Mouse (Mus musculus) spleen, adult 18-20 months (tissue): Measurements from ENCODE around the gene Spata9.
"Not testable (repeated sequence)": the region's sequence is repeated elsewhere in the genome, so short reads cannot be mapped to it uniquely, and the experiment has no call there.

Experiments
- DNase-seq, 2 experiments: peaks; one replicate each; pipeline ENCODE4 v3.0.0; 2022; ENCODE audit warnings: mixed read lengths in 2 of 2

Gene Spata9

GRCm38 (mm10) chr13:75966850-75967249 is at the start of gene Spata9:
TSS of gene Spata9 (plus strand) at chr13:75967150.
- DNase-seq, result no peak

DNA sequence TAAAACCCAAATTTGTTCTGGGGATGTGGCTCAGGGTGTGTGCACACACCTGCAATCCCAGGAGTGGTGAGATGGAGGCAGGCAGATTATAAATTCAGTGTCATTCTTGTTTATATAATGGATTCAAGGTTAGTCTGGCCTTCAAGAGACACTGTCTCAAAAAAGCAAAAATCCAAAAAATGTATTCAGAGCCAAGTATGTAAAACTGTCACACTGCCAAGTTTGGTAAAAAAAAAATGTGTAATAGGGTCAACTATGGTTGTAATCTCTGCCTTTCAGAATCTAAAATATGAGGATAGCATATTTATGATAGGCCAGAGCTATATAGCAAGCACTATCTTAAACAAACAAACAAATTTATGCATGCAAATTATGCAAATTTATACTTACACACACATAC is 39.0 kb upstream of the Spata9 start:
- DNase-seq, result no peak

- not testable (repeated sequence) for DNase-seq
Measured at GRCm38 (mm10) chr13:75929071-75929470, 37.9 kb upstream of the Spata9 start.

GRCm38 (mm10) chr13:75930023-75930422 is 36.9 kb upstream of the Spata9 start:
- no peak for DNase-seq

GRCm38 (mm10) chr13:75930660-75931059 is 36.3 kb upstream of the Spata9 start:
- DNase-seq, result no peak

GRCm38 (mm10) chr13:75931073-75931472 is 35.9 kb upstream of the Spata9 start:
- DNase-seq, result no peak

GRCm38 (mm10) chr13:75933287-75933686 is 33.7 kb upstream of the Spata9 start:
- no peak for DNase-seq

DNA sequence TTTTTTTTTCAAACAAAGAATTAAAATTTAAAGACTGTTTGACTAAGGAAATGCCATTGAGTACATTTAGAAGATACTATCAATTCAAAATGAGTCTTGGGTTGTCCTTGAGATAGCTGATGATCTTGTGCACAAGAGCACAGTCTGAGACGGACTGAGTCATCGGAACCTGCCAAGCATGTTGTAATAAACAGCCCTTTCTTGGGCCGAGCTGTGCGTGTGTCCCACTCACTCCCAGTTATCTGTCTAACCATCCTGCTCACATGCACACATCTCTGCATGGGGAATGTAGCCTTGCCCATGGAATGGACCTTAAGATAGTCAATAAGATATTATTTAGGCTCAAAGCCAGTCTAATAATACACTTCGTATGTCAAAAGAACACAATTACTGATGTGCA is 28.1 kb upstream of the Spata9 start:
- DNase-seq, result no peak

GRCm38 (mm10) chr13:75940791-75941517 is 26.0 kb upstream of the Spata9 start:
- no peak for DNase-seq

DNA sequence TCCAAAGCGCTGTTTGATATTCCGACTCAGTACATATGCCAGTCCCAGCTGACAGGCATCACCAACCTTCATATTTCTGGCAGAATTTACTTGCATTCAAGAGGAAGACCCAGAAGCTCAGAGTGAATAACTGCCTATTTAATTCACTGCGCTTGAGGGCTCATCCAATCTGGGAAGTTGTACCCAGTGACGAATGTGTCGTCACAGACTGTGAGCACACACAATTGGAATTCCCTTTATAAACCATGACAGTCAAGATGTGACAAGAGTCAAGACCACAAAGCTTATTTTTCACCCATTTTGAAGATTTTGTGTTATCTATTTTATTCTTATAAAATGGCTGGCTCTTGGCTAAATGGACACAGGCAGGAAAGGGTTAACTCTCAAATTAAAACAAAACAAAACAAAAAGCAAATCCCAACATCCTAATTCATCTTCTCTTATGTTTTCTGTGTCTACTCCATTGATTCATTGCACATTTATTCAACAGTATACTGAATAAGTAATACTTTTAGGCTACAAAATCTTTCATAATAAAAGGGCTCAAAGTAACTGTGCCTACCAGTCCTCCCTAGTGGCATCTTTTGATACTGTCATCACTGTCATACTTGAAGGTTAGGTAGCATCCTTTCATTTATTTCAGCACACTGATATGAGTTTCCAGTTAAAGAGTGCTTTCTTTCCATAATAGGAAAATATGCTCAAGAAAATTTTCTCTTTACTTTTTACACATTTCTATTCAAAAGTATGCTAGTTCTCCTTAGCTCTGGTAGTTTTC is 25.2 kb upstream of the Spata9 start:
- no peak for DNase-seq

- no peak for DNase-seq
Measured at GRCm38 (mm10) chr13:75942731-75943130, 24.2 kb upstream of the Spata9 start.

DNA sequence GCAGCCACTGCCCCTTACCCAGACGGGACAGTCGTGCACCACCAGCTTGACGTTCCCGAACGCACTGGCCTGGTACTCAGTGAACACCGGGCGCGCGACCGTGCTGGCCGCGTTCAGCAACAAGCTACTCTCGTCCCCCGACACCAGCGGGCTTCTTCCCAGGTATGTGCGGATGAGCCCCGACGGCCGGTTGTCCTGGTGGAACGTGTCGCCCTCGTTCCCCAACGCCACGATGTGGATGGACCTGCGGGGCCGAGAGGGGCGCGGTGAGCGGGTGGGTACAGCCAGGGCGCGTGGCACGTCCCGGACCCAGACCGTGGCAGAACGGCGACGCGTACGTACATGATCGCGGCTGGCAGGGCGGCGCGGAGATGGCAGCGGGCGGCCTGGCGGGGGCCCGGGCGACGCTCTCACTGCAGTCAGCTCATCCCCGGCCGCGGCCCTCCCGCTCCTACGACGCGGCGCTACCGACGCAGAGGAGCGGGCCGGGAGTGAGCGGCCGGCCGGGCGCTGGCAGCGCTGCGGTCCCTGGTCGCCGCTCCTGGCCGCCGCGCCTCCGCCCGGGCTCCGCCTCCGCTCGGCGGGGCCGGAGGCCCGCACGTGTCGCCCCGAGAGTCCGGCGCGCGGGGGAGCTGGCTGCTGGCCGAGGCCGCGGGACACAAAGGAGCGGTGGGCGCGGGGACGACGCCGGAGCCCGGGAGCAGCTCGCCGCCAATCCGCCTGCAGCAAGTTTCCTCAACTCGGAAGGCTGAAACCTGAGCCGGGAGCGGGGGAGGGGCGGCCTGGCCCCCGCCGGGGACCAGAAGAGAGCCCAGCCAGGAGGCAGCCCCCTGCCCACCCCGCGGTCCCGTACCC is 23.5 kb upstream of the Spata9 start, which contains the start of gene Rhobtb3:
Gene Rhobtb3 (minus strand): TSS at position 737 of the 855 bp plus-strand sequence.
- DNase-seq, result peak; percentile 7 to 28

GRCm38 (mm10) chr13:75944044-75944820 is 22.7 kb upstream of the Spata9 start:
- DNase-seq, result no peak

DNA sequence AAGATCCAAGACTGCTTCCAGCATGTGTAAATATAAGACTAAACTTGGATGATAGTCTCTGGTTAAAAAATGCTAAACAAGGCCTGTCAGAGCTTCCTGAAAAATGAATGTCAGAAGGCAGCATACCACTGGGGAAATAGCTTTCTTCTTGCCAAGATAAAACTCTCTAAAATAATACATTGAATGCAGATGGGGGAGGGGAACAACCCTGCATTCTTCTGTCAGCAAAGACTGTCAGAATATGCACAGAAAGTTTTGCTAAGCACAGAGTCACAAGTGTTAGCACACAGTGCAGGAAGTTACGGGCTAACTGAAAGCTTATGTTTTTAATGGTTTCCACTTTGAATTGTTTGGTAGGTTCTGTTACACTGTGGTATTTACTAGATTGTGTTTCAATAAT is 16.7 kb upstream of the Spata9 start:
- DNase-seq, result no peak

DNA sequence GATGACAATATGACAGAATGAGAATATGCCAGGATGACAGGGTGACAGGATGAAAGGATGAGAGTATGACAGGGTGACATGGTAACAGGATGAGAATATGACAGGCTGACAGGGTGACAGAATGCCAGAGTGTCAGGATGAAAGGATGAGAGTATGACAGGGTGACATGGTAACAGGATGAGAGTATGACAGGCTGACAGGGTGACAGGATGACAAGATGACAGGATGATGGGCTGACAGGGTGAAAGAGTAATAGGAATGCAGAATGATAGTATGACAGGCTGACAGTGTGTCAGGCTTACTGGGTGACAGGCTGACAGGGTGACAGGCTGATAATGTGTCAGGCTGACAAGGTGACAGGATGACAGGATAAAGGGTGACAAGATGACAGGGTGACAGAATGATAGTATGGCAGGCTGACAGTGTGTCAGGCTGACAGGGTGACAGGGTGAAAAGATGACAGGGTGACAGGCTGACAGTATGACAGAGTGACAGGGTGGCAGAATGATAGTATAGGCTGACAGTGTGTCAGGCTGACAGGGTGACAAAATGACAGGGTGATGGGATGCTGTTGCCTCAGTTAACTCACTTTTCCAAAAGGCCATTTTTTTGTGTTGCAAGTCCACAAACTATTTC is 11.5 kb upstream of the Spata9 start:
- DNase-seq, result no peak

DNA sequence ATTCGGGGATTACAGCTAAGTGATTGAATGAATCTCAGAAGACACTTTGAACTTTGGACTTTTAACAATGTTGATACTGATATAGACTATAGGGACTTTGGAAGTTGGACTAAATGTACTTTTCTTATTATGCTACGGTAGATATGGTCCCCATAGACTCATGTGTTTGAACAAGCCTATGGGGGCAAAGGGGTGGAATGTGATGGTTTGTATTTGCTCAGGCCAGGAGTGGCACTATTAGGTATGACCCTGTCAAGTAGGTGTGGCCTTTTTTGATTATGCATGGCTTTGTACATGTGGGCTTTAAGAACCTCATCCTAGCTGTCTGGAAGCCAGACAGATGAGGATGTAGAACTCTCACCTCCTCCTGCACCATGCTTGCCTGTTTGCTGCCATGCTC is 7.5 kb downstream of the Spata9 start:
- DNase-seq, result no peak

DNA sequence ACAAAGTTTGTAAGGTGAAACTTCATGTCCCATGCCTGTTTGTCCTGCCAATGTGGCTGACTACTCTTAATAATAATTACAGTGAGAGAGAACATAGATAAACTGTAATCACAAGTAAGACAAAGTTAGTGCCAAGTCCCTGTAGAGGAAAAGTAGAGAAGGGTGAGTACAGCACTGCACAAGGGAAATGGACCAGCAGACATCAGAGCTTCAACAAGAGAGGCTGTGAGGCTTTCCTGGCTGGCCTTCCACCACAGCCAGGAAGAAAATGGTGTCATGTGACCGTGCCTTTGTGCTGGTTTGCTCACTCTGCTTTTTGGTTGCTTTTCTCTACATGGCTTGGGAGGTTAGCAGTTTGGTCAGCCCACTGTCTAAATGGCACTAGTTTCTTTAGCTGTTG is 8.7 kb downstream of the Spata9 start:
- no peak for DNase-seq

GRCm38 (mm10) chr13:75976218-75976617 is 9.3 kb downstream of the Spata9 start:
- no peak for DNase-seq

- DNase-seq, result no peak
Measured at GRCm38 (mm10) chr13:75976649-75977048, 9.7 kb downstream of the Spata9 start.

DNA sequence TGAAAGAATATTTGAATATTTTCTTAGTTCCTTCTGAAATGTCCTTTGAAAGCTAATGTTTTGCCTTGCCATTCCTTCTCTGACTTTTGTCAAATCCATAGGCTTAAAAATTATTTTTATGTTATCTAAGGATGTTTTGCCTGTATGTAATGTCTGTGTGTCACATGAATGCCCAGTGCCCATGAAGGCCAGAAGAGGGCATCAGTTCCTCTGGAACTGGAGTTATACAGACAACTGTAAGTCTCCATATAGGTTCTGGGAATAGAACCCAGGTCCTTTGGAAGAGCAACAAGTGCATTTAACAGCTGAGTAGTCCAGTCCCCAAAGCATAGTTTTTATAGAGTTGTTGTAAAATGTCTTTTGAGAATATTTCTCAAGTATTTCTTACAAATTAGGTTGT is 15.0 kb downstream of the Spata9 start:
- peak in 1 of 2 experiments; percentile 21 for DNase-seq

GRCm38 (mm10) chr13:75988096-75988495 is 21.1 kb downstream of the Spata9 start:
- no peak for DNase-seq
